Mouse (Mus musculus) Patski (cell line): ENCODE measurements at regions not wholly inside any gene's neighbourhood (a gene's known extent, or its start where the extent isn't known, plus 50 kb on each side); places are given as distances from the start of the nearest gene placed in this dataset.
A peak's percentile ranks its signal among the peaks of the same experiment; 100 is the strongest.

ENCODE experiments used
- ATAC-seq: fragments of 100-300 bp; one replicate; pipeline ENCODE4 v1.8.0; 2021
- CTCF ChIA-PET: fragments of 350-600 bp; sonication (Branson Sonifier 250); formaldehyde crosslinking; loops from one replicate; lab custom pipeline; 2022; ENCODE audit warnings: inconsistent platforms; lab: Charles Lee
- POLR2A ChIA-PET: fragments of 350-600 bp; sonication (Branson Sonifier 250); formaldehyde crosslinking; loops from one replicate; lab custom pipeline; 2022; ENCODE audit warnings: antibody characterized with exemption, inconsistent platforms; lab: Charles Lee
- DNase-seq: peaks from one replicate; pipeline ENCODE4 v3.0.0-alpha.2; 2011; ENCODE audit warnings: low read depth, low spot score
- H3K27me3 ChIP-seq: fragments of 371-371 bp; one replicate; pipeline ENCODE4 v1.5.1; 2021
- CTCF ChIP-seq: fragments of 100-300 bp; IDR thresholded peaks from one replicate; pipeline ENCODE4 v1.5.1; 2021
- in situ Hi-C: fragments of 300-500 bp; cut with MboI; formaldehyde crosslinking; loops from 3 replicates; pipeline ENCODE4 v1.11.1; 2018; ENCODE audit warnings: low pct_unique_long_range_greater_than_20kb, mixed read lengths

DNA sequence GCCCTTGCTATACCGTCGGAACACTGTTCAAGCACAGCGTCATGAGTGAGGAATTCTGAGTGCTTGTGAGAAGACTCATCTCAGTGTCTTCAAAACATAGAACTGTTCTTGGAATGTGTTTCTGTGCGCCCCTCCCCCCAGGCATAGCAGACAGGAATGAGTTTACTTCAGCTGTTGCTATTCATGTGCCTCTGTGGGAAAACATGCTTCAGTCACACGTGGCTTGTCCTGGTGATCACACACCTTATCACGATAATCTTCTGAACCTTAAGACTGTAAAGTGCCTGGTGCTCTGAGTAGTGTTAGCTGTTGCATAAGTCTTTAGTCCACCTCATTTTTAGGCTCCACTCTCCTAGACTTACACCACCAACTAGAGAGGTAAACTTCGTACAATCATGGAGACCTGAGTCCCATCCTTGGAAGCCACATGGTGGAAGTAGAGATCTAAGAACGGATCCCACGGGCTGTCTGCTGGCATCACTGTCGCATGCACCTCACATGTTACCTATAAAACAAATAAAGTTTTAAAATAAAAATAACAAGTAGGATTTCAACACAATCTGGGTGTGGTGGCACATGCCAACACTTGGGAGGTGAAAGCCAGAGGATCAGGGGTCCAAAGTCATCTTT lies 1143.8 kb downstream of the 4930447A16Rik start:
- CTCF ChIA-PET = interaction anchor here (1.3 kb wide), 1 partner anchor 19 kb away, joined by 4 read pairs; no protein-coding TSS in a partner anchor
- ATAC-seq (no peak), DNase-seq (no peak)
- in situ Hi-C loops = no loop called here
- no peak for TF ChIP-seq CTCF
- POLR2A ChIA-PET = no interaction called here
- no peaks in the 10 kb centered on the region for H3K27me3 ChIP-seq

DNA sequence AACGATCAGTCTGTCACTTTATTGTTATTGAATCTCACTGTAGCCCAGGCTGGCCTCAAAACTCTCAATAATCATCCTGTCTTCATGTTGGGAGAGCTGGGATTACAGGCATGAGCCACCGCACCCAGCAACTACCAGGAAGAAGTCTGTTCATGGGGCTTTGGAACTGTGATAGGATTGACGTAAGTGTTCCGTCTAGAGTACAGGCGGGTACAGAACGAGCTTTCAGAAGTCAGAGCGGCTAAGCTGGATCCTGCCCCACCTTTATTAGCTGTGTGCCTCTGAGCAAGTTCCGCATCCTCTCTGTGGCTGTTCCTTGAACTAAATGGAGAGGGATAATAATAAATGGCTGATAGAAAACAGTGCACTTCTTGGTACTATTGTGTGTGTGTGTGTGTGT lies 1144.8 kb downstream of the 4930447A16Rik start:
- no peak for TF ChIP-seq CTCF
- ChIA-PET CTCF (interaction anchor here (1.2 to 1.4 kb wide), 4 partner anchors 15 to 22 kb away, joined by 3 to 4 read pairs (median 4); no protein-coding TSS in a partner anchor), POLR2A (interaction anchor here (0.6 kb wide), 1 partner anchor 260 kb away, joined by 3 read pairs; no protein-coding TSS in a partner anchor)
- DNase-seq = no peak
- no peak for ATAC-seq
- in situ Hi-C loops = no loop called here
- no peaks in the 10 kb centered on the region for H3K27me3 ChIP-seq

DNA sequence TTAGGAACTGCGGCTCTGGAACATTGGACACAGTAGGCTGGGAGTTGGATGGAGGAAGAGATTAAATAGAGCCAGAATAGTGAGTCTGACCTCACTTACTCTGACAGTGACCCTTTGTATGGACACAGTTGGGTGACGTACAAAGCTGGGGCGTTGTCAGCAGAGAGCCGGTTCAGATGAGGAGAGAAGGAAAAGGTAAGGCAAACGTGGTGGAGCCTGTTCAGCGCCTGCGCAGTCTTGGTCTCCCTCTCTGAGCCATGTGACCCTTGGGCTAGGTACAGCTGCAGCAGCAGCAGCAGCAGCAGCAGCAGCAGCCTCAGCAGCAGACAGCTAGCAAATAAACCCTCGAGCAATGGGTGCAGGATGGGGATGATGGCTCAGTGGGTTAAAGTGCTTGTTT lies 1145.4 kb downstream of the 4930447A16Rik start:
- no peaks in the 10 kb centered on the region for H3K27me3 ChIP-seq
- TF ChIP-seq CTCF = no peak
- ATAC-seq (no peak), DNase-seq (no peak)
- ChIA-PET POLR2A (interaction anchor here (0.6 kb wide), 2 partner anchors 90 to 261 kb away, joined by 3 read pairs; no protein-coding TSS in a partner anchor), CTCF (interaction anchor here (1.2 to 1.6 kb wide), 6 partner anchors 9 to 21 kb away, joined by 3 to 4 read pairs (median 4); no protein-coding TSS in a partner anchor)
- in situ Hi-C loops = no loop called here

DNA sequence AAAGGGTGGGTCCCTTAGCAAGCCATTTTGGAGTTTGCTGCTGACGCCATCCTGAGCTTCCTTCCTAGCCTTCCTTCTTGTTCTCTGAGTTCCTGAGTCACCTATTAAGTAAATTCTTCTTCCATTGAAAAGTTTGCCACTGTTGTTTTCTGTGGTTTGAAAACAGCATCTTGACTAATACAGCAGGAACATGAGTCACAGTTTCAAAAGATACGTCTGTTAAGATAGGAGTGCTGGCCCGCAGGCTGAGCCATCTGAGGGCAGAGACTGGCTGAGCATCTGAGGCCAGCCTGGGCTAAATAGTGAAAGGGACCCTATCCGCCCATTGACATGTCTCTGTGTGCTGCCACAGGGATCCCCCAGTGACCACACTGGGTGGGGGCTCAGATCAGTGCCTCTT lies 1147.3 kb downstream of the 4930447A16Rik start:
- DNase-seq = no peak
- peak; percentile 69 for ATAC-seq
- in situ Hi-C loops = no loop called here
- H3K27me3 ChIP-seq = no peaks in the 10 kb centered on the region
- no peak for TF ChIP-seq CTCF
- ChIA-PET POLR2A (no interaction called here), CTCF (no interaction called here)

DNA sequence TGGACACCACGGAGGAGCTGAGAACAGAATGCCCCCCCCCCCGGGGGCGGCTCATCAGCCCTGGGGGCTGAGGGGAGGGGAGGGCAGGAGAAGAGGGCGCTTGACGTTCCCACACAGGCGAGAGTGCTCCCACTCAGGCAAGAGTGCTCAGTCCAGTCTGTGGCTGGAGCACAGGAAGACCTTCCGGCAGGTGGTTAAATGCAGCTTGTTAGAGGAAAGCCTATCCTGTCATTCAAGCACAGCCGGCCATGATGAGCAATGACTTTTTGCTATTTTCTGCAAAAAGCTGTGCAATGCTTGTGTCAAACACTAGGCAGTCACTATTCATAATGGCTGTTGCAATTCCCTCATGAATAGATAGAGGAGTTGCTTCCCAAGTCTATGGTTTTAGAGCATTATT lies 1149.1 kb downstream of the 4930447A16Rik start:
- POLR2A ChIA-PET = no interaction called here
- in situ Hi-C loops = no loop called here
- ATAC-seq = no peak
- no peaks in the 10 kb centered on the region for H3K27me3 ChIP-seq
- TF ChIP-seq CTCF = no peak
- DNase-seq = no peak
- CTCF ChIA-PET = no interaction called here

DNA sequence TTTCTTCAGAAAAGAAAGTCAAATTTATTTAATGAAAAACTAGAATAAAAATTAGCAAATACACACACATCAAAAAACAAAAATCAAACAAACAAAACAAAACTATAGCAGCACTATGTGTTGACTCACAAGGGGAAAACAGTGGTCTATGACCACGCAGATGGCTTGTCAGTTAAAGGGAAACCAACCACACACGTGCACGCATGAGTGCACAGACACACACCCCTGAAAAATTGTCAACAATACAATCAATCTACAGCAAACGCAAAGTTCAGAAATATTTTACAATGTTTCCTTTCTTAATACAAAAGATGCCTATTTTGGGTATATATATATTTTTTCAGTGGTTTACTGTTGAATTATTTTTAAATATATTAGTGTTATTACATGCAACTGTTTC lies 1149.9 kb downstream of the 4930447A16Rik start:
- POLR2A ChIA-PET = no interaction called here
- DNase-seq (no peak), ATAC-seq (no peak)
- TF ChIP-seq CTCF = no peak
- CTCF ChIA-PET = no interaction called here
- H3K27me3 ChIP-seq = no peaks in the 10 kb centered on the region
- in situ Hi-C loops = no loop called here

DNA sequence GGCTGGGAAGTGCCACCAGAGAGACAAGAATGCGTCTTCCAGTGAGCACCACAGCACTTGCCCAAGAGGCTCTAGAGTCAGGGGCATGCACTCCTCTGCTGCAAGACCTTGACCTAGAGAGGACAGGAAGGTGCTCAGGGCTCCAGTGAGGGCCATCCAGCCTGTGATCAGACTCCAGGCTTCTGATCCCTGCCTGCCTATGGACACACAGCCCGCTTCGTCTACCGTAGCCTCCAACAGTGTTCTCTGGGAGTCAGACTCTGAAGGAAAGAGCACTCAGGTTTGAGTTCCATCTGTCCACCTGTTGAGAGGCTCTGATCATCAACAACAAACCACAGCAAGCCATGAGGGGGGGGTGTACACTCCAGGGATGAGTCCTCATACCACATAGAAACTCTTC lies 1152.3 kb downstream of the 4930447A16Rik start:
- in situ Hi-C loops = no loop called here
- no peak for TF ChIP-seq CTCF
- ATAC-seq (no peak), DNase-seq (no peak)
- no peaks in the 10 kb centered on the region for H3K27me3 ChIP-seq
- ChIA-PET CTCF (no interaction called here), POLR2A (no interaction called here)

DNA sequence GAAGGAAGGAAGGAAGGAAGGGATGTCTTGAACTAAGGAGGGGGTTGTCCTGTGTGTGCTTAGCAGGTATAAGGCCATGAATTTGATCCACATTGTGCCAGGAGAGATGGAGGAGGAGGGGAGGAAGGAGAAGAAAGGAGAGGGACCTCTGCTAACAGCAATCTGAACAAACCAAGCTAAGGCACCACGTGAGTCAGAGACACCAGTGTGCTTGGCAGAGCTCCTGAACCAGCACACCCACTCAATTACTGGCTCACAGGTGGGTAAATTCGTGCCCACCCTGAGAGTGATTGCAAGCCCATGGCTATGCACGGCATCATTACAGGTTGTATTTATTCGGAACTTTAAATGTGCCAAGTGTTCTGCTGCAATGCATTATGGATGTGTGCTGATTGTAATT lies 1154.1 kb downstream of the 4930447A16Rik start:
- CTCF ChIA-PET = no interaction called here

DNA sequence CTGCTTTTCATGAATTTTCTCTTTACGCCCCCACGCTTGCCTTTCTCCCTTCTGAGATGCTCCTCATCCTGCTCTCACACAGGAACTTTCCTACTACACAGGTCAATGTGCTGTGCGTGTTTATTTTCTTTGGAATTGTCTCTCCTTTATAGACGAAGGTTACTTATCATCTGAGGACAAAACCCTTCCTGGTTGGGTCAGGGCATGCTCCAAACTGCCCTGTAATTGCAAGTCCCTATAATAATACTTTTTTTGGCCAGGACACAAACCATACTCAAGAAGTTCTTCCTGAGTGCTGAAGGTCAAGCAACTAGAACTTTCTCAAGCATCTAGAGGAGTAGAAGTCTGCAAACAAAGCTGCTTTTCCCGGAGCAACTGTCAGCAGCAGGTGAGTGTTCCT lies 1158.1 kb downstream of the 4930447A16Rik start:
- POLR2A ChIA-PET = no interaction called here
- in situ Hi-C loops = no loop called here
- H3K27me3 ChIP-seq = no peaks in the 10 kb centered on the region
- DNase-seq = no peak
- CTCF ChIA-PET = interaction anchor here (2.1 kb wide), 1 partner anchor 14 kb away, joined by 6 read pairs; no protein-coding TSS in a partner anchor
- no peak for TF ChIP-seq CTCF
- no peak for ATAC-seq

More for the DNA sequence above, 1154.1 kb downstream of the 4930447A16Rik start:
- no peaks in the 10 kb centered on the region for H3K27me3 ChIP-seq
- no peak for TF ChIP-seq CTCF
- ATAC-seq (no peak), DNase-seq (no peak)
- POLR2A ChIA-PET = no interaction called here
- in situ Hi-C loops = no loop called here

DNA sequence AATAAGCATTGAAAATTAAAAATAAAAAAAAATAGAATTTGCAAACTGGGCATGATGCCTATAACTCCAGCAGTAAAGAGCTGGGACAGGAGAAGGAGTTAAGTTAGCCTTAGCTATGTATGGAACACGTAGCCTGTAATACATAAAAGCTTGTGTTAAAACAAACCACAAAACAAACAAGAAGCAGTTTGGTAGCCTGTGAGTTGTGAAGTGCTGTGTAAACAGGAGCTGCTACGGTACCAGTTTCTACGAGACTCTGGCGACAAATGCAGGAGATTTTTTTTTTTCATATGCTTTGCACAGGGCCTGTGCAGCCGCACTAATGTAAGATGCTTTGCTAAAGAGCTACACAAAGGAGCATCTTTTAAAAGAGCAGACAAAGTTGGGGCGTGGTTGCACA lies 1159.1 kb downstream of the 4930447A16Rik start:
- POLR2A ChIA-PET = interaction anchor here (0.6 kb wide), 2 partner anchors 11 to 174 kb away, joined by 3 to 4 read pairs; no protein-coding TSS in a partner anchor
- CTCF ChIA-PET = interaction anchor here (1.1 to 2.1 kb wide), 2 partner anchors 10 to 14 kb away, joined by 3 to 6 read pairs; no protein-coding TSS in a partner anchor
- DNase-seq (no peak), ATAC-seq (no peak)
- in situ Hi-C loops = no loop called here
- H3K27me3 ChIP-seq = no peaks in the 10 kb centered on the region
- no peak for TF ChIP-seq CTCF

DNA sequence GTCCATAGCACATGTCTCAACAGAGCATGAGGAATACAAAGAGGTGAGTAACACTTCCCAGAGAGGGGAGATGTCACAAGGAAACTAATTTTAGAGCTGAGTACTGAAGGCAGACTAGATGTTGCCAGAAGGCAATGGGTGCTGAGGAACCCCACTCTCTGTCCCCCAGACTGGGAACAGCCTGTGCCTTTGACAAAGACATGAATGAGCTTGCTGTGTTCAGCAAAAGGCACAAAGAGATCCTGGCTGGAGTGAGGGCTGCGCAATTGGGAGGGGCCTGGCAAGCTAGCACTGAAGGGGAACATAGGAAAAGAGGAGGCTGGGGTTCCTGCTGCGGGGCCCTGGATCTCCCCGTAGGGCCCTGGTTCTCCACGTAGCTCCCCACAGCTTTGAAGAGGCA lies 1160.3 kb downstream of the 4930447A16Rik start:
- ATAC-seq (no peak), DNase-seq (no peak)
- no peak for TF ChIP-seq CTCF
- no peaks in the 10 kb centered on the region for H3K27me3 ChIP-seq
- ChIA-PET CTCF (interaction anchor here (0.8 to 1.4 kb wide), 4 partner anchors 9 to 15 kb away, joined by 3 to 4 read pairs (median 3); no protein-coding TSS in a partner anchor), POLR2A (no interaction called here)
- in situ Hi-C loops = no loop called here
